Mouse (Mus musculus): ENCODE results near the gene Gadd45gip1.

The Gadd45gip1 gene

GRCm38 (mm10) chr8:84832034-84832717 lies 854 bp downstream of the Gadd45gip1 start:
- no peak for DNase-seq (ENCODE audit: low read depth, low spot score)

GRCm38 (mm10) chr8:84832759-84833742 lies 1.7 kb downstream of the Gadd45gip1 start:
- DNase-seq (ENCODE audit: low read depth, low spot score), result no peak

GRCm38 (mm10) chr8:84834002-84834865 lies 2.9 kb downstream of the Gadd45gip1 start:
- DNase-seq (ENCODE audit: low read depth, low spot score), result no peak

GRCm38 (mm10) chr8:84834866-84835855 lies 3.8 kb downstream of the Gadd45gip1 start:
- DNase-seq (ENCODE audit: low read depth, low spot score), result no peak

GRCm38 (mm10) chr8:84837149-84837911 lies 6.0 kb downstream of the Gadd45gip1 start:
- DNase-seq (ENCODE audit: low read depth, low spot score), result no peak

GRCm38 (mm10) chr8:84837912-84838470 lies 6.7 kb downstream of the Gadd45gip1 start:
- no peak for DNase-seq (ENCODE audit: low read depth, low spot score)

GRCm38 (mm10) chr8:84838513-84838912 lies 7.2 kb downstream of the Gadd45gip1 start:
- no peak for DNase-seq (ENCODE audit: low read depth, low spot score)

- DNase-seq (ENCODE audit: low read depth, low spot score), result no peak
These were observed 8.1 kb downstream of the Gadd45gip1 start for GRCm38 (mm10) chr8:84839411-84839810.

GRCm38 (mm10) chr8:84839875-84840247 lies 8.5 kb downstream of the Gadd45gip1 start:
- DNase-seq (ENCODE audit: low read depth, low spot score), result no peak

GRCm38 (mm10) chr8:84840248-84840999 lies 9.1 kb downstream of the Gadd45gip1 start, which contains the start of gene Rad23a:
Rad23a (minus strand) TSS chr8:84840665.
- peak; percentile 87 for DNase-seq (ENCODE audit: low read depth, low spot score)

- DNase-seq (ENCODE audit: low read depth, low spot score), result no peak
These were observed 10.2 kb downstream of the Gadd45gip1 start for GRCm38 (mm10) chr8:84841514-84841913.

GRCm38 (mm10) chr8:84844397-84845070 lies 13.2 kb downstream of the Gadd45gip1 start:
- no peak for DNase-seq (ENCODE audit: low read depth, low spot score)

GRCm38 (mm10) chr8:84845355-84846093 lies 14.2 kb downstream of the Gadd45gip1 start:
- no peak for DNase-seq (ENCODE audit: low read depth, low spot score)

- DNase-seq (ENCODE audit: low read depth, low spot score), result no peak
These were observed 14.9 kb downstream of the Gadd45gip1 start for GRCm38 (mm10) chr8:84846094-84846721.

- DNase-seq (ENCODE audit: low read depth, low spot score), result peak; percentile 100
These were observed 15.6 kb downstream of the Gadd45gip1 start, which contains the start of gene Calr for GRCm38 (mm10) chr8:84846722-84847572. Calr (minus strand) TSS chr8:84846934.
